ENCODE assay signal across 8 mouse cellular contexts in the genomic region with DNA sequence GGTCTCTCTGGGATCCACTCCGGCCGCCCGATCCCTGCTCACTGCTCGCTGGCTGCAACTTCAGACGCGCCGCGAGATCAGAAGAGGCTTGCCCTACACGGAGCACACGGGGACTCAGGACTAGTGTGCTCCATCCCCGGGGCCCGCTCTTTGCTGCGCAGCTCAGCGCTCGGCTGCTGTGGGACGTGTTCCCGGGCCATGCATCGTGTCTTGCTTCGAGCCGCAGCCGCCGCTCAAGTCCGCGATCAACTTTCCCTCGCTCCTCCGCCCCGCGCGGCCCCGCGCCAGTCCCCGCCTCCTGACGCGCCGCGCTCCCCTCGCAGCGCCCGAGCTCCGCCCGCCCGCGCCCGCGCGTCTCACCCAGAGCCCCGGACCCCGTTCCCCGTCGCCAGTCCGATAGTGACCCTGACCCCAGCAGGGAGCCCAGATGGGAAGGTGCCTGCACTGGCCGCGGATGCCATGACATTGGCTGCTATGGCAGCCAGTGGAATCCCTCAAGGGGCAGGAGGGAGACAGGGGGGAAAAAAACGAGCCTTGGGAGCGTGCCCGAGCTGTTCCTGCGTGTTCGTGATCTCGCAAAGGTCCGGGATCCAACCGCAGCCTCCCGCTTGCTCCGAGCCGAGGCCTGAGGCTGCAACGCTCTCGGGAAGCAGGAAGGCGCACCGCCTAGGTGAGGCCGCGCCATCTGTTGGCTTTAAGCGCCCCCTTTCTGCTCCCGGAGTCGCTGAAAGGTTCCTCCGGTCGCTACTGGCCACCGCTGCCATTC. TPM values are rescaled to one million over a fixed set of nuclear protein-coding genes. Genes with fewer than 3 reads are reported as not detected.
DNase-seq lines count a peak whose midpoint lies in the region; ATAC-seq and TF ChIP-seq lines count a peak whose summit lies in the region.

No protein-coding gene starts in this region.

- H3K4me2 ChIP-seq in forebrain, embryonic 15.5 days (replicated peaks): peak overlapping the region; percentile 99
- H3K4me2 ChIP-seq in lung, embryonic 15.5 days: peak overlapping the region; percentile 96

- ATAC-seq in forebrain, embryonic 15.5 days (replicated peaks): peak; percentile 65
- ATAC-seq in lung, embryonic 15.5 days (ENCODE audit: borderline replicate concordance, extremely low read depth, low FRiP score, low TSS enrichment): peak; percentile 46; the same call in 1 of the 2 replicates

- H3K4me1 ChIP-seq in forebrain, embryonic 15.5 days: peaks cover 26% of the 10 kb centered on the region
- H3K4me1 ChIP-seq in lung, embryonic 15.5 days: peaks cover 13% of the 10 kb centered on the region

- H3K36me3 ChIP-seq in forebrain, embryonic 15.5 days: no peaks in the 10 kb centered on the region
- no peaks in the 10 kb centered on the region for H3K36me3 ChIP-seq in lung, embryonic 15.5 days

- H3K9me3 ChIP-seq in forebrain, embryonic 15.5 days: no peaks in the 10 kb centered on the region
- H3K9me3 ChIP-seq in lung, embryonic 15.5 days: no peaks in the 10 kb centered on the region

- peak; percentile 57 for DNase-seq in ES-CJ7 (ENCODE audit: low read depth, low spot score)
- peak; percentile 47 for DNase-seq in cerebellum, adult 11 months
- DNase-seq in heart, postnatal 14 days: peak; percentile 72 to 74
- DNase-seq in layer of hippocampus, adult 2 months (ENCODE audit: low spot score in 2 of 2): peak; percentile 34 to 55
- peak; percentile 33 for DNase-seq in ovary, postnatal 10 days (ENCODE audit: low spot score)
- DNase-seq in thymus, postnatal 4 days: peak; percentile 83

- 1% methylated on average over 76 of the region's 76 CpGs for WGBS in forebrain, embryonic 15.5 days
- under 1% methylated on average over 76 of the region's 76 CpGs for WGBS in lung, embryonic 15.5 days

- peaks cover 63% of the 10 kb centered on the region for H3K27me3 ChIP-seq in forebrain, embryonic 15.5 days
- H3K27me3 ChIP-seq in lung, embryonic 15.5 days: peaks cover 63% of the 10 kb centered on the region

- peak overlapping the region; percentile 67 for H3K9ac ChIP-seq in forebrain, embryonic 15.5 days (replicated peaks)
- peak overlapping the region; percentile 36 for H3K9ac ChIP-seq in lung, embryonic 15.5 days

- peak; percentile 81 for TF ChIP-seq CTCF in layer of hippocampus, adult 2 months (conservative IDR thresholded peaks at IDR 0.05)

- intact Hi-C loops in heart, postnatal 14 days (cut with DNase I): loop anchor here (1.0 to 5.0 kb wide), 2 partner anchors 60 to 156 kb away; no protein-coding TSS in a partner anchor

- H3K27ac ChIP-seq in forebrain, embryonic 15.5 days (replicated peaks): no peak overlapping the region
- peak overlapping the region; percentile 85 for H3K27ac ChIP-seq in layer of hippocampus, adult 2 months
- no peak overlapping the region for H3K27ac ChIP-seq in lung, embryonic 15.5 days

- peak overlapping the region; percentile 64 for H3K4me3 ChIP-seq in forebrain, embryonic 15.5 days
- peak overlapping the region; percentile 64 for H3K4me3 ChIP-seq in layer of hippocampus, adult 2 months
- peak overlapping the region; percentile 50 for H3K4me3 ChIP-seq in lung, embryonic 15.5 days

RNA-seq across cellular contexts. Expression of a gene that starts 9.1 kb away (rescaled TPM):
- polyA plus RNA-seq in forebrain, embryonic 15.5 days (2015; fragmentation: Nextera tagmentation; extraction: Ambion mirVana): 1.2 and 2.7 TPM in 2 replicates
- total RNA-seq in heart, postnatal 14 days (2021): 1 to 10 TPM; 5.1 to 6.0 TPM
- total RNA-seq in layer of hippocampus, adult 2 months (2021): 1 to 10 TPM; 2.7 to 2.9 TPM
- polyA plus RNA-seq in lung, embryonic 15.5 days (2015; fragmentation: Nextera tagmentation; extraction: Ambion mirVana): 0.68 and 0.69 TPM in 2 replicates

Comparison
In these comparisons a context has a peak if more than half of its experiments do, and no peak if none do; other contexts are left out.
1. DNase-seq: peak in every context shown above with its lines; median percentile 83 in thymus, postnatal 4 days; 73 in heart, postnatal 14 days; 57 in ES-CJ7; 47 in cerebellum, adult 11 months; 44 in layer of hippocampus, adult 2 months; 33 in ovary, postnatal 10 days.